Mouse (Mus musculus) urinary bladder, postnatal 36 days (tissue): ENCODE data around the gene Sgk1.

Experiments
- DNase-seq, 2 experiments: peaks; one replicate each; pipeline ENCODE4 v3.0.0; 2022; ENCODE audit warnings: low spot score in 2 of 2, mixed read lengths in 1 of 2

Sgk1 gene

DNA sequence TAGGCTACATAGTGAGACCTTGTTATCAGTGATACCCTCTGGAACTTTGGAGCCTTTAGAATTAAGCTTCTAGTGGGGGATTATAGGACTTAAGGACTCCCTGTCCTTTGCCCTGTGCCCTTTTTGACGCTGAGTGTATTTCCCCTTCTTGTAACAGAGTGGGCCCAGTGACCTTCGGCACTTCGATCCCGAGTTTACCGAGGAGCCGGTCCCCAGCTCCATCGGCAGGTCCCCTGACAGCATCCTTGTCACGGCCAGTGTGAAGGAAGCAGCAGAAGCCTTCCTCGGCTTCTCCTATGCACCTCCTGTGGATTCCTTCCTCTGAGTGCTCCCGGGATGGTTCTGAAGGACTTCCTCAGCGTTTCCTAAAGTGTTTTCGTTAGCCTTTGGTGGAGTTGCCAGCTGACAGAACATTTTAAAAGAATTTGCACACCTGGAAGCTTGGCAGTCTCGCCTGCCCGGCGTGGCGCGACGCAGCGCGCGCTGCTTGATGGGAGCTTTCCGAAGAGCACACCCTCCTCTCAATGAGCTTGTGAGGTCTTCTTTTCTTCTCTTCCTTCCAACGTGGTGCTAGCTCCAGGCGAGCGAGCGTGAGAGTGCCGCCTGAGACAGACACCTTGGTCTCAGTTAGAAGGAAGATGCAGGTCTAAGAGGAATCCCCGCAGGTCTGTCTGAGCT, 116.7 kb downstream of the Sgk1 start:
- DNase-seq: no peak

DNA sequence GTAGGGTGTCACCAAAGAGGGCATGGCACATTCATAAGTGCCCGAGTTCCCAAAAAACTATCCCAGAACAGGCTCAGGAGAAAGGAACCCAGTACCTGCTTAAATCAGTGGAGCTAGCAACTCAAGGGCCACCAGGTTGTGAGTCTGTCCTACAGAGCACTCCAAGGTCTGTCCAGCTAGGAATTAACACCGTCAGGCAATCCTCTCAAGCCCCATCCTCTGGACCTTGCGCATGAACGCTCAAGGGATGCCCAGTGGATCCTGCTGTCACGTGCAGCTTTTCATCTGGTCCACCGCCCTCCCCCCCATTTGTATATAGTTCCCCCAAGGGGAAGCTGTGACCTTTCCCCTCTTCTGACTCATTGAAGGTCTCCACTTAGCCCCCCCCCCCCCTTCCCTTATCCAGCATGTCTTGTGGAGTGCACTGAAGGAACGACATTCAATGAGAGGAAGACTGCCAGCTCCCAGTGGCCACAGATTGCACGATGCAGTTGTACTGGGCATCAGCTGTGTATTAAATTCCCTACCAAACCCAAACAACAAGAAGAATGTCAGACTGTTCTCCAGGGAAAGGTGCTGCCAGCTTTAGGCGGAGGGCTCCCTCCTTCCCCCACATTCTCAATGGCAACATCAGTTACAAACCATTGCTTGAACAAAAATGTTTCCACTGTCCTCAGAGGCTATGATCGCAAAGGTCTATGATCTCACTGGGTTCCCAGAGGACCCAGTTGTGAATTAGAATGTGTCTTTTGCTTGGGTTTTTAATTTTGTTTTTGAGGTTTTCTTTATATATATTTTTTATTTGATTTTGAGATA, 118.7 kb downstream of the Sgk1 start:
- no peak for DNase-seq

DNA sequence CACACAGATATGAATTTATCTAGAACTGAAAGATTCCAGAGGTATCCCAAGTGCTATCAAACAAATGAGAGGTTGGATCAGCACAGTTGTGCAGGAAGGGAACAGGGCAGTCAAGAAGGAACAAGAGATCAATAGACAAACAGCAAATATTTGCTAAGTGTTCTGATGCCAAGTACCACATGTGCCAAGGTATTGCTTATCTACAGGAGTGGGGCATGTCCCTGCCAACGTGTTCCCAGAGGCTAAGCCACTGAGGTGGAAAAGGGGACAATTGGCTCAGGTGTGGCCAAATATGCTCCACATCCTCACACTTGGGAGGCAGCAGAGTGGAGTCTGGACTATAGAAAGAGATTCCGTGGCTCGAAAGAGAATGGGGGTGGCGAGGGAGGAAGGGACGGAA, 119.6 kb downstream of the Sgk1 start:
- no peak for DNase-seq

DNA sequence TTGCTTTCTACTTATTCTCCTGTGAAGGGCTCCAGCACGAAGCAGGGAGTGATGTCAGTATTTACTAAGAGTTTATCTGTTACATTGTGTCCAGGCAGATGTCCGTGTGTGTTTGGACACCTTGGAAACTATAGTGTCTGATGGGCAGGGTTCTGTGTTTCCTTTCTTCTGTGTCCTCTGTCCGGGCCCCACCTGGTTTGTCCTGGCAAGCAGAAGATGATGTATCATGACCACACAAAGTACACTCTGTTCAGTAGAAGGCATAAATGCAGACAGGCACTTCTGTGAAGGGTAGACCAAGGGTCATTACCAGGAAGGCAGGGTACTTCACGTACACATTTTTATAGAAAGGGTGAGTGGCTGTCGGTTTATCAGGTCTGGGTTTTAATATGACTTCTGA, 122.8 kb downstream of the Sgk1 start:
- DNase-seq: no peak

DNA sequence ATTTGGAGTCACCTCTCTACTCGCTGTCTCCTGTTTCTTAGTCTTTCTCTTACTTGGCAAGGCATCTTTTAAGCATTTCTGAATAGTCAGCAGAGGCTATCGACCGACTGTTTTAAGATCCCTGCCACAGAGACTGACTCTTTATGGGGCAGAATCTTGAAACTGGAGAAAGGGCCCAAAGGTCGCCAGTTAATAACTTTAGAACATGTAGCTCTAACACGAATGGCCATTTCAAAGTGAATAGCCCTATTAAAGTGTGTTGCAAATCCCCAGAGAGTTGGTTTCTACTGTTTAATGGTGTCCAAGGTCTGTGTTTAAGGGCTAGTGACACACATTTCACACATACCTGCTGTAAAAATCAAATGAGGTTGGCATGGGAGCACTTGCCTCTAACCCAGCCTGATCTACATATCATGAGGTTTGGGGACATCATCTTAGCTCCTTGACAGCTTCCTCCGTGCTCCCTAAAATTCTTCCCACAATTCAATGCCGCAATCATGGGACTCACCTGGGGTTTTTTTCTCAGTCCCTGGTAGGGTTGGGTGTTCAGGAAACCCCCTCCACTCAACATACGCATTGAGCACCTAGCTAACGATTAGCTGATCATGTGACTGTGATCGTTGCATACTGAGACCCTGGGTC, 125.3 kb downstream of the Sgk1 start:
- no peak for DNase-seq

DNA sequence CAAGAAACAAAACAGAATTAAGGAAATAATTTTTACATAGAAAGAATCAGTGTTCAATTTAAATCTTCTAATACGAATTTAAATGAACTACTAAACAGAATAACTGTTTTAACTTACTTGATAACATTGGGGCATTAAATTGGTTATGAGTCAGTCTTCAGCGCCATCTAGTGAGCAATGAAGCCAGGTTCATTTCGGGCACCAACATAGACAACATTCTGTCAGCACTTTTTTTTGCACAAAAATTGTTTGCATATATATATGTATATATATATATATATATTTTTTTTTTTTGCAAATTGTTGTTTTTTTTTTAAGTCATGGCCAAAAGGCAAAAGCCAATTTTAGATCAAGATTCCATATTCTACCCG, 125.8 kb downstream of the Sgk1 start:
- DNase-seq: peak in 1 of 2 experiments; percentile 51

DNA sequence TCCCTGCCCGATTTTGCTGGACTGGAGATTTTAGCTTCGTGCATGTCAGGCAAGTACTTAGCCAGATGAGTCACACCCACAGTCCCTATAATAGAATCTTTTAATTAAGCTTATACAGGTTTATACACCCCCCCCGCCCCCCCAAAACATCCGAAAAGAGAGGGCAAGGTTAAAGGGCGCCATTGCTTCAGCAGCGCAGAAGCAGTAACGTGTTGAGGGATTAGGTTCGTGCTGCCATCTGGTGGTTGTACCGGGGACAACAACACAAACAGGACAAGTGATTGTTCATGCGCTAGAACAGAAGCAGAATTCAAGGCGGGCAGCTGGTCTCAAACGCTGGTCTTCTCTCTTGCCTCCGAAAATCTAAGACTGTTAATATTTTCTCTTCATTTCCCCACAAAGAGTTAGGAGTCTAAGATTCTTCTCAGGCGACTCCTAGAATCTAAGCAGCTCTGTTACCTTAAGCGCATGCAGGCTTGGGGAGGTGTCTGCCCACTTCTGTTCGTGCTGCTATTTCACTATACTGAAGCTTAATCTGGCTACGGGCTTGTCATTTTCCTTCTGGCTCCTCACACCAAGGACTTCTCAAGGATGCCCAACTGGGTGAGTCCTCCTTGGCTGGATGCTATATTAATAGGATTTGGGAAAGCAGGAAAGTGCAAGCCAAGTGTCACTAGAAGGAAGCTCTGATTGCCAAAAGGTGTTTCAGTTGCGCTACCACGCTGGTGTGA, 128.3 kb downstream of the Sgk1 start:
- peak; percentile 71 to 76 for DNase-seq

DNA sequence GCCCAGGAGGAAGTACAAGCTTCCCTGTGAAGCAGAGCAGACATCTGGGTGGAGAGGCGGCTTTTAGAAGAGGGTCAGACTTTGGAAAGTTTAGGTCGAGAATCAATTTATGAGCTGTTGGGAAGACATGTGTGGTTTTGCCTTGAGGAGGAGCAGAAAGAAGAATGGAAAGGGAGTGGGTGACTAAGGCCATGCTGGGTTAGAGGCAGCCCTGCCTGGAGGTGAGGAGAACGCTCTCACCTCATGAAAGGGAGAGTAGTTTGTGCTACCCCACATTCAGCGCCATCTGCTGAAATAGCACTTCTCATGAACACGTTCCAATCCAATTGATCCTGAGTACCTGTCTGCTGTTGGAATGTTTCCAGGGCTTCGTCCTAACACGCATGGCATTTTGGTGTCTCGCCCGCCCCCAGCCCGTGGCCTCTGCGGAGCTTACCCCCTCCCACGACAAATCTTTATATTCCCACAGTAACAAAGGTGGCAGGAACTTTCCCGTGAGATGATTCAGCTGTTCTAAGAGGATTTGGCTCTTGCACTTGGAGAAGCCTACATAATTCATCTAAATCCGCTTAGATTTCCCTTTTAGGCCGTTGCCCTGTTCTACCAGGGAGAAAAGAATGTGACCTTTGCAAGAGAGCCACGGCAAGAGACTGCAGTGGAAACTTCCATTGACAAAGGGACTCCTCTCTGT, 135.6 kb downstream of the Sgk1 start:
- no peak for DNase-seq

DNA sequence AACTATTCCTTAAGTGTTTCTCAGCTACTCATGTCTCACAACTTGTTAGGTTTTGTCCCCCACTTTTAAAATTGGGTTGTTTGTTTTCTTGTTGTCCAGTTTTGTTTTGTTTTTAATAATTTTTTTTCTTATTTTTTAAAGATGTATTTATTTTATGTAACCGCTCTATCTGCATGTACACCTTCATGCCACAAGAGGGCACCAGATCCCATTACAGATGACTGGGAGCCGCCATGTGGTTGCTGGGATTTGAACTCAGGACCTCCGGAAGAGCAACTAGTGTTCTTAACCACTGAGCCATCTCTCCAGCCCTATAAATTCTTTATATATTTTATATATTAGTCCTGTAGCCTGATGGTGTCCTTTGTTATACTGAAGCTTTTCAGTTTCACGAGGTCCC, 136.6 kb downstream of the Sgk1 start:
- no peak for DNase-seq

DNA sequence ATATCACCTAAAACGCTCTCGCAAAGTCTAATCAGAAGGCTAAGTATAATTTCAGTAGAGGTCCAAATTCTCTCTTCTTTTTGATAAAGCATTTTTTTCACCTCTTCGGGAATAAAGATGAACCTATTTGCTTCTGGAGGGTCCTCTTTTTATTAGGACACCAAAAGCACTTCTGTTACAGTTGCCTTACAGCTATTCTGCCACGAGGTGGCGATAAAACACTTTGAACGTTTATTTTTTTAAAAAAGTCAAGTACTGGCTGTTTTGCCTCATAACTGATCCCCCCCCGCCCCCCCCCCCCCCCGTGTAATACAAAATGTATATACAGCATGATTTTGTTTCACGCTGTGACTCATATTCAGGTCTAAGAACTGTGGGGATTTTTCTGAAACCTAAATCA, 152.3 kb downstream of the Sgk1 start:
- DNase-seq: no peak

DNA sequence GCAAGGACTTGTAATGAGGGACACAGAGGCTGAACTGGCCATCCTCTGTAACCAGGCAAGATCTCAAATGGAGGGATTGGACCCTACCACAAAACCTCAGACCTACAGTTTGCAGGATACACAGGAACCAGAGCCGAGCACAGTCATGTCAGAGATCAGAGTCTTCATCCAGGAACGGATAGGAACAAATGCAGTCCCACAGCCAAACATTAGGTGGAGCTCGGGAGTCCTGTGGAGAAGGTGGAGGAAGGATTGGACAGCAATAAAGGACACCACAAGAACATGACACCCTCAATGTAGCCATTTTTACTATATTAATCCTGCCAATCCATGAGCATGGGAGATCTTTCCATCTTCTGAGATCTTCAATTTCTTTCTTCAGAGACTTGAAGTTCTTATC, 154.3 kb downstream of the Sgk1 start:
- peak; percentile 52 to 57 for DNase-seq
